Mouse (Mus musculus) cortical plate, adult 2 months (tissue): Measurements from ENCODE around the gene Smagp.

Experiments
- CTCF ChIP-seq: fragments of 200-500 bp; IDR thresholded peaks from 2 replicates; pipeline ENCODE4 v1.5.1; 2011; ENCODE audit warnings: mild to moderate bottlenecking, control low read depth, low read length; ENCODE audit not compliant: insufficient read depth; ENCODE audit errors: extremely low read depth
- POLR2A ChIP-seq: fragments of 200-500 bp; IDR thresholded peaks from 2 replicates; pipeline ENCODE4 v1.6.1; 2011; ENCODE audit warnings: mild to moderate bottlenecking, low read length, control low read depth; ENCODE audit not compliant: insufficient read depth; ENCODE audit errors: extremely low read depth

GRCm38 (mm10) chr15:100636700-100637501 lies at the start of gene Smagp:
- TF ChIP-seq CTCF (no peak), POLR2A (no peak)
